Mouse (Mus musculus): ENCODE measurements around the gene Crygs.

The Crygs gene

DNA sequence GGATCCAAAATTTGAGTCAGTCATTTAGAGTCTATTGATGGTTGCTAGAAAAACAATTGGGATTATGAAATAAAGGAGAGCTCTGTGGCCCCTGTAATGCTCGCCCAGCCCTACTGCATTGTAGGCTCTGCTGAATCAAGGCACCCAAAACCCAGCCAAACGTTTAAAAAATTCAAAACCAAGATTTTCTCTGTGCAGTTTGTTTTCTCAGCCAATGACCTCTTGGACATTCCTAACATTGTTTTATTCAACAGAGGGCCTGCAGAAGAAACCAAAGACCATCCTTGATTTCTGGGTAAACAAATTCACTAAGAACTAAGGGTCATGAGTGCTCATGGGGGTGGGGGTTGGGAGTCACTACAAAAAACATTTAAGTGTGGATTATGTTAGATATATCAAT lies at the start of gene Crygs:
TSS of gene Crygs (minus strand) at position 101 of the 400 bp plus-strand sequence.
- DNase-seq (ENCODE audit: low spot score in 2 of 2): no peak

DNA sequence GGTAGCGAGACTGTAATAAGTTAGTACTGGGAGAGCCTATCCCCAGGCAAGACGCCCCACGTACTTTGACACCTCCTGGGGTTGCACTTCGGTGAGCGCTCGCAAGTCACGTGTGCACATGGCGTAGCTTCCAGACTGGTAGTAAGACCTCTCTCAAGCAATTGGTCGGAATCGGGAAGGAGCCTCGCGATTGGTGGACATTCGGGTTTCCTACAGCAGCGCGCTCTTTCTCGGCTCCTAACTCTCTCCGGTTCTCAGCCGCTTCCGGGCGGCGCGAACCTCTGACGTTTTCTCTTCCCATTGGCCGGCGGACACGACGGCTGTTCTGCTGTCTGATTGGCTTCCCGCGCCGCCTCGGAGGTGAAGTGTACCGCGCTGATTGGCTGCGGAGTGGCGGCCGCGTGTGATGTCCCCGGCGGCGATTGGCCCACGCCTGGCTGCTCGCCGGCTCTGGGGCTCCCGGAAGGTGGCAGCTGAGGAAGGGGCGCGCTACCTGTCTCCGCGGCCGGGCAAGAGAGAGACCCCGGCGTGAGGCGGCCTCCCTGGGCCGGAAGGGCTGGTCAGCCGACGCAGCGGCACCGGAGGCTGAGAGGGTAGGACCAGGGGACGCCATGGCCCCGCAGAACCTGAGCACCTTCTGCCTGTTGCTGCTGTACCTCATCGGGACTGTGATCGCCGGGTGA lies 46.2 kb upstream of the Crygs start, which contains the start of the genes Tbccd1 and Dnajb11:
TSS of gene Tbccd1 (minus strand) at position 239 of the 683 bp plus-strand sequence.
TSS of gene Dnajb11 (plus strand) at position 415 of the 683 bp plus-strand sequence.
- DNase-seq (ENCODE audit: low spot score in 2 of 2): peak; percentile 99 to 100

DNA sequence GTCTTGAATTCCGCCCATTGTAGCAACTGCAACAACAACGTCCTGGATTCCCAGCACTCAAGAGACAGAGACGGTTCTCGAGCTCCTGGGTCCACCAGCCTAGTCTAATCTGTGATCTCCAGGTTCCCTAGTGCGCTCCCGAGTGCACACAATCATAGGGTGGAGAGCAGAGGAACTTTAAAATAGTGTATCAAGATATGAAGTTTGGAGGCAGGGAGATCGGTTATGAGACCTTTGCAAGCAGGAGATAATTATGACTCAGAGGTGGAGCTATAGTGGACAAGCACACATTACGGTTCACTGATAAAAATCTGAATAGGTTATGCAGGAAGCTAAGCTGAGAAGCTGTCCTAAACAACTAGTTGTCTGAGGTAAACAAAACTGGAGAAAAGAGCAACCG lies 45.4 kb upstream of the Crygs start:
- no peak for DNase-seq (ENCODE audit: low spot score in 2 of 2)

DNA sequence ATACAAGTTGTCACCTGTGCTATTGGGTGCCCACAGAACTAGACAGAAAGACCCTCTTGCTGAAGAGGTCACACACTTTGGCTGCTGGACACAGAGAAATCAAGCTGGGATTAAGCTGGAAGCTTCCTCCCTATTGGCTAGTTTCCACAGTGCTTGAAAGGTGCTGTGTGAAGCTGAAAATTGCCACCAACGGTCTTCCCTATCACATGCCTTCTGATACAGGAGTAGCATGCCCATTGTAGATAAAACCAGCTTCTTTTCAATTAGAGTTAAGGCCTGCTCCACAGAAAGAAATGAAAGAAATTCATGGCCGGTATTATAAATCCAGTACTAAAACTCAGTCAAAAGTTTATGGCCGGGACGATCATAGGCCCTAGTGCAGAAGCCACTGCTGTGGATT lies 41.3 kb upstream of the Crygs start:
- DNase-seq (ENCODE audit: low spot score in 2 of 2): no peak

DNA sequence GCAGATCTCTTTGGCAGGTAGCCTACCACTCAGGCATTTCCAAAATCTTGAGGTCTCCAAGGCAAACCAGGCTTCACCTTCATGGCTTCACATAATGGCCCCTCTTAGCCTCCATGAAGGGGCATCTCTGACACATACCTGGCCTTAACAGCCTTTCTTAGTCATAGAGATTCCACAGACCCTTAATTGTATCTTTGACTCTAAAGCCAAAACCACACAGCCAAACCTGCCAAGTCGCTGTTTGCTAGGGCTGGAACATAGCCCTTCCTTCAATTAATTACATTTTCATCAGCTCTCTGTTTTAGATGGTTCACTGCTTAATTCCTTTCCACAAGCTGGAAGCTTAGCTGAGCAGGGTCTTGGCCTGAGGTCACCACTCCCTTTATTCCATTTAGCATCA lies 37.0 kb upstream of the Crygs start:
- DNase-seq (ENCODE audit: low spot score in 2 of 2): no peak

DNA sequence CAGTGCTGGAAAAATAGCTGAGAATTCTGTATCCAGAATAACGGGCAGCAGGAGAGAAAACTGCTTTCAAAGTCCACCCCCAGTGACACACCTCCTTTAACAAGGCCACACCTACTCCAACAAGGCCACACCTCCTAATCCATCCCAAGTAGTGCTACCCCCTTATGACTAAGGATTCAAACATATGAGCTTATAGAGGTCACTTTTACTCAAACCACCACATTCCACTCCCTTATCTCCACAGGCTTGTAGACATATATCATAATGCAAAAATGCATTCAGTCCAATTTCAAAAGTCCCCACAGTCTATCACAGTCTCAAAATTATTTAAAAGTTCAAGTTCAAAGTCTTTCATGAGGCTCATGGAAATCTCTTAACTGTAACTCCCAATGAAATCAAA lies 36.3 kb upstream of the Crygs start:
- no peak for DNase-seq (ENCODE audit: low spot score in 2 of 2)

DNA sequence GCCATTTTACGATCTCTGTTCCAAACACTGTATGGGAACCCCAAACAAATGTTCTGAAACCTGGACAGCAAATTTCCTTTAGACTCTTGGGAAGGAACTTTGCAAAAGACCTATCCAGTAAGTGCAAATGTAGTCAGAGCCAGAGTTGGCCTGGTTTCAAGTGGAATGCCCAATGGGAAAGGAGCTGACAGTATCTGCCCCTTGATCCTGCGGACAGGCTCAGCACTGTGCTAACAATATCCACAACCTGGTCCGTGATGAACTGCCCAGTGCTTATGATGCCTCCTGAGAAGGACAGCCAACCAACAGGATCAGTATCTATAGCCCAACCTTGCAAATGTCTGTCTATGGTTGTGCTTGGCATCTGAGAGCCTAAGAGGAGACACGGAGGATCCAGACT lies 34.1 kb upstream of the Crygs start:
- no peak for DNase-seq (ENCODE audit: low spot score in 2 of 2)

DNA sequence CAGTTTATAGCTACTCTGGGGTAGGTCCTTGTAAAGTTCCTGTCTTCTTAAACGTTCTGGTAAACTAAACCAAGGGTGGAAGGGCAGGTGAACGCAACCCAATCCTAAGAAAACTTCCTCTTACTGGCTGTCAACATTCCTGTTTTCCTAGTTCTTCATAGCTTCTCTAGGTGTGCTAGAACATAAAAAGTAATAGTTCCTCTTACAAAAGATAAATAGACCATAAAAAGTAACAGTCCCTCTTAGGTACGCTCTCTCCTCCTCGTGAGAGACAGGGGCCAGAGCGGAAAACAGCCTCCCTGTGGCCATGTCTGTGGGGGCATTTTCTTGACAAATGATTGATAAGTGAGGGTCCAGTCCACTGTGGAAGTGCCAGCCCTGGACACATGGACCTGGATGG lies 33.5 kb upstream of the Crygs start:
- DNase-seq (ENCODE audit: low spot score in 2 of 2): no peak

DNA sequence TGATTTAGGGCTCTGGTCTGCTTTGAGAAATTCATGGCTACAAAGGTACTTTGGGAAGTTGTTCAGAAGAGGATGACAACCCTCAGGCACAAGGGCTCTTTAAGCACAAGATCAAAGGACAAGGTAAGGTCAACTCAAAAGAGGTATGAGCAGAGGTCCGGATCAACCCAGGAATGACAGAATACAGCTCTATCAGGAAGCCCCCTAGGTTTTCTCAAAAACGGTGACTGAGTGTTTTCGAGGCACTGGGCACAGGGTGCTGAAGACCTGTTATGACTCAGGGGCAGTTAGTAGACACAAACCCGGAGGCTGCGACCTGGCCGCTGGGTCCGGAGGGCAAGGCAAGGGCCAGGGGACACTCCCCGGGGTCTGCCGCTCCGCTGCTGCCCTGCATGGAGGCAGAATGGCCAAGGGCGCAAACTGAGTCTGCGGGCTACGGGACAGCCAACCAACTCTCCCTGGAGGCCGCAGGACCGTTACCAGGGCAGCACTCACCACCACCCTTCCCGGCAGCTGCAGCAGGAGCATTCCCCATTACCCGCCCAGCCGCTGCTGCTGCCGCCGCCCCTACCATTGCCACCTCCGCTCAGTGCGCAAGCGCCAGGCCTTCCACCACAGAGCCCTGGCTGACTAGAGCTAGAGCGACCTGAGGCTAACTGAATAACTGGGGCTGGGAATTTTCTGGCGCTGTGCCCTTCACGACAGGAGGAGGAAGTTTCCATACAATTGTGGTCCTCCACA lies 32.9 kb upstream of the Crygs start:
- peak; percentile 60 to 74 for DNase-seq (ENCODE audit: low spot score in 2 of 2)

DNA sequence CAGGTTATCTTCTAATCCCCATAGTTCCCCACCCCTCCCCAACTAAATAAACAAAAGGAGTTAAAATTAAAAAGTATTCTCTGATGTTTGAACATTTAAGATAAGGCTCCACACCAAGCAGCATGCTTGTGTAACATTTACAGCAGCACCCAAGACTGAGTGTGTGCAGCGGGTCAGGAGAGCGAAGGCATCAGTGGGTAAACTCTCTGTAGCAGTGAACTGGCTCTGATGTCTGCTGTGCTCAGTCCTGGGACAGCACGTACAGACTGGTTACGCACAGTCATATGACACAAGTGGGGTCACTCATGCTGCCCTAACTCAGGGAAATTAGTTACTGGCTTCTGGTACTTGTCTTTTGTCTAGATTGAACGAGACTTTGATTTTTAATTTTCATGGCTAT lies 31.5 kb upstream of the Crygs start:
- DNase-seq (ENCODE audit: low spot score in 2 of 2): no peak

DNA sequence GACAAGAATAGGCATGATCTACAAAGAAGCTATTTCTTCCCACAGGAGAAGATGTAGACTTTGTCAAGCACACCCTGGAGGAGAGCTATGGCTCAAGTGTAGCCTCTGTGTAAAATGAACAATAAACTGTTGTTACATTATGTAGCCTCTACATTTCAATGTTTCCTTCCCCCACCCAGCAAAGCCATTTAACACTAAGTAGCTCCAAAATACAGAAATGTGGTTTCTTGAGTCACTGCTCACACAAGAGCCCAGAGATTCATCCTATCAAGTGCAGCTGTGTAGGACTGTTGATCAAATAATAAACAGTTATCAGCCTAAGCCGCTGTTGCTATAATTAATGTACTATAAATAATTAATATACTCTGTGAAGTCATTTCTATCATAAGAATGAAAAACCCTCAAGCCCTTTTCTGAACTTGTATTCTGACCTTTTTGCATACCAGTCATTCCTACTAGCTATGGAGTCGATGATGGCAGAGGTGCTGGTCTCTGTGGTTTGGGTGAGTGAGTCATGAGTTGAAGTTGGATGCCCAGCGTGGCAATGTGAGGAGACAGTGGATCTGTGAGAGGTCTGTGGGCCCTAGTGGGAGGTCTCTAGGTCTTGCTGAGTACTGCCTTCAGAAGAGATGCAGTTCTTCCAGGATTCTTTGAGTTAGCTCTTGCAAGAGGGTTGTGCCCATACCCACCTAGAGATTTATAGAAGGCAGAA lies 27.9 kb upstream of the Crygs start:
- DNase-seq (ENCODE audit: low spot score in 2 of 2): no peak

DNA sequence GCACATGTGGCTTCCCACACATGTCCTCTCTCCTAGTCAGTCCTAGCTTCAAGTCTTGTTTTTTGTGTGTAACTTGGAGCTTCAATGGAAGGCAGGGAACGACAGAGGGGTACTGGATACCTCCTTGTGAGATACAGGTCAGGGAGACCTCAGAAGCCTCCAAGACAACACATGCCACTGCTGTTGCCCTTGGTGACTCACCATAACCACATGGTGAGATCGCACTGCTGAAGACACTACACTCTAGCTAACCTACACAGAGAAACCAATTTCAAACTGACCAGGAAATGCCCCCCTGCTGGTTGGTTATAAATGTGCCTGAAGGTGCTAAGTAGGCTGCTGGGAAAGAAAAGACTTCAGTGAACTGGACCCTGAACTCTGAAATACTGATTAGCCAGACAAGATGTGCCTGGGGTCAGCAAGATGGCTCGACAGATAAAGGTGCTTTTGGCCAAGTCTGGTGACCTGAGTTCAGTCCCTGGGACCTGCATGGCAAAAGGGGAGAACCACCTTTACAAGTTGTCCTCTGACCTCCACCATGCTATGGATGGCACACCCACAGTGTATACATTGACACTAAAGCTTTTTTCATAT lies 21.7 kb upstream of the Crygs start:
- DNase-seq (ENCODE audit: low spot score in 2 of 2): no peak

DNA sequence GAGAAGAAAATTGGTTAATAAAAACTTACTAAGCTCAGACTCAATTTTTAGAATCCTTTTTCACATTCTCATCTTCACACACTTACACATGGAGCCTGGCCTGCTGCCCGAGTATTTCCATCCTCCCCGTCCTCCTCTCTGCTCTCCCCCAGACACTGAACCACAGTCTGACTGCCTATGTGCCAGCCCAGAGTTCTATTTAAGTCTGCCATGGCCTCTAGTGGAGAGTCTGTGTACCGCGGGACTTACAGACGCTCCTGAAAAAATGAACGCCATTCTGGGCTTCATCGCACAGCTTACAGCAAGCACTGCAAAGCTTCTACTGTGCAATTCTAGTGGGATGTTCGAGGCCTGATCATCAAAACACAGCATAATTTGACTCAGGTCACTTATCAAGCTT lies 9.4 kb upstream of the Crygs start:
- DNase-seq (ENCODE audit: low spot score in 2 of 2): peak; percentile 35 to 39

DNA sequence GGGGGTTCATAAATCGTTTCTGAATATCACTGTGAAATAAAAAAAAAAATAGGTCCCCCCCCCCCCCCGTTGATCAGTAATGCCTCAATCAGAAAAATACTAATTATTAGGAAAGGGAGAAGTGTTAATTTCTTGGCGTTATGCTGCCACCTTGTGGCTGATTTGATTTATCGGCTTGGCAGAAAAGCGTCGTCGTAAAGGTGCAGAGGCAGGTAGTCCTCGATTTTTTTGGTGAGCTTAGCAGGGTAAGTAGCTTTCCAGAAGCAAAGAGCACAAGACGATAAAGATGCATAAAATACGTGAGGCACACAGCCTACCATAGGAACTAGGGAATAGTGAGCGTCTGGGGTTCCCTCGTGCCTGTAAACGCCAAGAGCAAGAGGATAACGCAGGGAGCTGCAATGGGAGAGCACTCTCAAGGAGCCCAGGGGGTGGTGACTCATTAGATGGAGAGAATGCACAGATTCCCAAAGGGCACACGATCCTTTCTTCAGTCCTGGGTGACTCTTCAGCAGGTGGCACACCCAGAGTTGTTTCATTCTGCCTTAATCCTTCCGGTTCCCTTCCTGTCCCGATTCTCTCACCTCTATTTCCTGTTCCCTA lies 3.8 kb downstream of the Crygs start:
- peak in 1 of 2 experiments; percentile 32 for DNase-seq (ENCODE audit: low spot score in 2 of 2)

DNA sequence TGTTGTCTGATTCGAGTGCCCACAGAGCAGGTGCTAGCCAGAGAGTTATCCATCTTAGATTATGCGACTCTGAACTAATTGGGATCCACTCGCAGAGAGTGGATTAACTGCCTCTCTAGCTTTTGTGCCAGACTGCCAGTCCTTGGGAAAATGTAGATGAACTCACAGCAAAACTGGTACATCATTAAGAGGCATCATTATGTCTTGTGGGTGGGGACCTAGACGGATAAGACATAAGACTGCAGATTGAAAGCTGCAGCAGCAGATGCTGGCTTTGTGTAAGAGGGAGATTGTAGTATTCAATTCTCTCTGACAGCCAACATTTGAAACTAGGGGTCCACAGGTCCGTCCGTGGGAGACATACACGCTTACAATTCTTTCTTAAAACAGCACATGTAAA lies 8.6 kb downstream of the Crygs start:
- no peak for DNase-seq (ENCODE audit: low spot score in 2 of 2)

DNA sequence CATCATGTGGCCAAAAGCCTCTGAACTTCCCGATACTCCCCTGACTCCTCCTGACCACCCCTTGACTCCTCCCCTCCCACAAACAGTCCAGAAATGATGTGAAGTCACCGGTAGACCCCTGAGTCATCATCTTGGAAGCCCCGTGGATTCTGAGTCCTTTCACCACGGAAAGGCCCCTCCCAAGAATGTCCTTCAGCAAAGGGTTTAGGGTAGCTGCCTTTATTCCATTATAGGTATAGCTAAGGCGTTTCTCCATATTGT lies 10.6 kb downstream of the Crygs start:
- no peak for DNase-seq (ENCODE audit: low spot score in 2 of 2)

DNA sequence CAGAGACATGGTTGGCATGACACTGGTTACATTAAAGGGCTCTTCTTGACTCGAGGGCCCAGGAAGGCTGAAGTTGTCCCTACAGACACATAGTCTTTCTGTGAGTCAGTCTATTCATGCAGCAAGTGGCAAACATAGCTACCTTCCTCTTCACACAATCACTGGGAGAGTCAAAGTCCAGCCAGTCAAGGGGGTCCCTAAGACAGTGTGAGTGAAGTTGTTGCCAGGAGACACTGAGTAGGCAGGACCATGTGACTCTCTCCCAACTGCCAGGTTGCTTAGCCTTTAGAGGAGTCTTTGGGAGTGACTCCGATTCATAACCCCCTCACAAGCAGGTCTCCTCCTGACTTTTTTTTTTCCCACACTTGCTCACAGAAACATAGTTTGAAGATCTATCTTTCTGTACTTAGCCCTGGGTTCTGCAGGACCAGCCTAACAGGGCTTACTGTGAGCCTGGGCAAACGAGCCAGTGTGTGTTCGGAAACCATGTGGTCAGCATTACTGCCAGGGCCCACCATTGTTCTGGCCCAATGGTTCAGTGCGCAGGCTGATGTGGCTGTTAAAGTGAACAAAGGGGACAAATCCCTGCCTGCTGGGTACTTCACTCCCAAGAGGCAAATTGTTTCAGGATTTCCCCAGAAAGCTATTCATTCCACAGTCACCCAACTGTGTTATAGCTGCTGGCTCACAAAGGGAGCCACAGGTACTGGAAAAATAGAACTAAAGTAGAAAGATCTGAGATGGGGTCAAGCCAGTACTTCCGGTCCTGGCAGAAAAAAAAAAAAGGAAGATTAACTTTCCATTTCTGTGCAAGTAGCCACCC lies 11.1 kb downstream of the Crygs start:
- no peak for DNase-seq (ENCODE audit: low spot score in 2 of 2)

DNA sequence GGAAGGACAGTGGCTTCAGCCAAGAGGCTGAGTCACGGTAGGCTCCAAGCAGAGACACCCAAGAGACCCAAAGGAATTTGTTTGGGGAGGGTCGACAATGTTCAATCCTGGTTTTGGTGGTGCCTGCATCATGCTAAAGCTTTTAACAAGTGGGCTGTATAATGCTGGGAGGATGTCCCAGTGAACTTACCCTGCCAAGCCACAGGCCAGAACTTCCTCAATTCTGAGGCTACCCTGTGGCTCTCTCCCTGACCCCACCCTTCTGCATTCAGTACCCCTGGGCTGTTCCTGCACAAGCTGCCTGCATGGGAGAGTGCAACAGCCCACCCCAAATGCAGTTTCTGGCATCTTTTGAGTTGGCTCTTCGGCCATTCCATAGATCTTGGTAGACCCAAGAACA lies 12.9 kb downstream of the Crygs start:
- no peak for DNase-seq (ENCODE audit: low spot score in 2 of 2)

DNA sequence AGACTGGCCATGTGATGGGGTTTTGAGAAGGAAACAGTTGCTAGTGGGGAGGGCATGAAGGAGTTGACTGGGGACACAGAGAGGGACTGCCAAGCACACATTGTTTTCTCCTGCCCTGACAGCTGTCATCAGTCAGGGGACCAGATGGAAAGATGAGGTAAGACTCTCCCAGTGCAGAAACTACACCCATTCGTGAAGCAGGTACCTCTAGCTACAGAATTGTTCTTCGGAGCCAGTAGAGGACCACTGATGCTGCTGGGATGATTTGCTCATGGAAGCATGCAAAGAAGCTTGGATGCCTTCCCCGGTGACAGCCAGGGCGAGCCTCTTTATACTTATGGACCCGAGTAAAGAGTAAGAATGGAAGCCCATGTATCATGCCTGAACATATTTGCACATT lies 13.9 kb downstream of the Crygs start:
- DNase-seq (ENCODE audit: low spot score in 2 of 2): no peak

DNA sequence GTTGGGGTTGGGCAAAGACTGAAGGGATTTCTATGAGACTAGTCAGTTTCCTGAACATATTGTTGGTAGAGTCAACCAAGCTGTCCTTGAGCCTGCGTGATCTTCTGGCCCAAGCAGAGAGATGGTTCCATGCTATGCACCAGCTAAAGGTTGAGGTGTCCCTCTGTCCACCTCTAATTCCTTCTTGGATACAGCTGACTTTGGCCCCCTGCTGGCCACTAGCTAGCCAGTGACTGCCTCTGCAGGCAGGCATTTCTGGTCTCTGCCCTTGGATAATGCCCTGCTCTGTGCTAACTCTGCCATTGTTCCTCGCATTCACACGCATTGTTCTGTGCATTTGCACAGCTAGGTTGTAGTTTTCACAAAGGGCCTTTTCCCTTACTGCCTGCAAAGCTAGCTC lies 15.9 kb downstream of the Crygs start:
- no peak for DNase-seq (ENCODE audit: low spot score in 2 of 2)

DNA sequence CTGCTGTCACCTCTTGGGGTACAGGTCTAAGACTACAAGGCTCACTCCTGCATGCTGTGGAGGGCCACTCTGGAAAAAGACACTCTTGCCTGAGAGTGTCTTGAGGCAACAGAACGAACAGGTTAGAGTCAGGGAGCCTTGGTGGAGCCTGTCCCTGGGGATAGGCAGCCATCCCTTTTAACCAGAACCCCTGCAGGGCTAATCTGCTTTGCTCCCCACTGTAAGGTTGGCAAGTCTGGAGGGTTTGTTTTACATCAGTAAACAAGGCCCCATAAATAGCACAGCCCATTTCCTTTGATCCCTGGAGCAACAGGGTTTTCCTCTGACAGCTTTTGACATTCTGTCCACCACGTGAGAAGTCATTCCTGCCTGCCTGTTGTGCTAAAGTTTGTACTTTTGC lies 20.1 kb downstream of the Crygs start:
- DNase-seq (ENCODE audit: low spot score in 2 of 2): no peak

Measured in frontal cortex, postnatal 10 days (tissue).